Mouse (Mus musculus) liver, embryonic 14.5 days (tissue): ENCODE measurements at regions not wholly inside any gene's neighbourhood (a gene's known extent, or its start where the extent isn't known, plus 50 kb on each side); places are given as distances from the start of the nearest gene placed in this dataset.

Experiments
- ATAC-seq: fragments of 200-750 bp; cut with Nextera tagmentation; 2 replicates; pipeline ENCODE4 v1.8.0; 2017; ENCODE audit warnings: moderate number of reproducible peaks, mild to moderate bottlenecking, moderate library complexity; ENCODE audit not compliant: insufficient read depth
- DNase-seq, 3 experiments: peaks; one replicate each; pipeline ENCODE4 v3.0.0-alpha.2; 2012 to 2013; ENCODE audit warnings: low read depth in 3 of 3, low spot score in 3 of 3
- H3K27ac ChIP-seq: fragments of 300-500 bp; sonication (generic); 2 replicates; pipeline ENCODE4 v1.5.1; 2014; ENCODE audit warnings: moderate library complexity, mild to moderate bottlenecking, control low read depth, inconsistent platforms
- H3K27me3 ChIP-seq: fragments of 300-500 bp; sonication (generic); 2 replicates; pipeline ENCODE4 v1.6.1; 2014; ENCODE audit warnings: mild to moderate bottlenecking, low read length, moderate library complexity; ENCODE audit not compliant: control insufficient read depth, insufficient read depth
- H3K36me3 ChIP-seq: fragments of 300-500 bp; sonication (generic); replicated peaks from 2 replicates; pipeline ENCODE4 v1.6.1; 2014; ENCODE audit warnings: low read depth; ENCODE audit not compliant: control insufficient read depth, insufficient read depth
- H3K4me1 ChIP-seq, 2 experiments: fragments of 200-500 bp in 1 of 2; fragments of 300-500 bp in 1 of 2; sonication (generic) in 1 of 2; replicated peaks; 2 replicates each; pipeline ENCODE4 v1.6.1; 2012 to 2014; ENCODE audit warnings: antibody characterized with exemption in 1 of 2, inconsistent platforms in 1 of 2, low read length in 1 of 2; ENCODE audit not compliant: control insufficient read depth in 2 of 2, insufficient read depth in 2 of 2
- H3K4me2 ChIP-seq: fragments of 300-500 bp; sonication (generic); 2 replicates; pipeline ENCODE4 v1.6.1; 2014; ENCODE audit warnings: low read depth, mild to moderate bottlenecking, control low read depth, moderate library complexity
- H3K4me3 ChIP-seq, 2 experiments: fragments of 200-500 bp in 1 of 2; fragments of 300-500 bp in 1 of 2; sonication (generic) in 1 of 2; 2 replicates each; pipeline ENCODE4 v1.5.1; 2012 to 2014; ENCODE audit warnings: low read depth in 2 of 2, low read length in 2 of 2, mild to moderate bottlenecking in 2 of 2, control low read depth in 1 of 2, inconsistent platforms in 1 of 2, moderate library complexity in 1 of 2; ENCODE audit not compliant: insufficient read depth in 1 of 2
- H3K9ac ChIP-seq: fragments of 300-500 bp; sonication (generic); replicated peaks from 2 replicates; pipeline ENCODE4 v1.6.1; 2014; ENCODE audit warnings: mild to moderate bottlenecking, control low read depth, moderate library complexity
- H3K9me3 ChIP-seq: fragments of 300-500 bp; sonication (generic); 2 replicates; pipeline ENCODE4 v1.6.1; 2016; ENCODE audit warnings: low read length, mixed read lengths; ENCODE audit not compliant: control insufficient read depth
- CTCF ChIP-seq: IDR thresholded peaks from 2 replicates; pipeline ENCODE4 v1.5.1; 2016; ENCODE audit warnings: antibody characterized with exemption, low read depth, control low read depth
- EP300 ChIP-seq: IDR thresholded peaks from 2 replicates; pipeline ENCODE4 v1.6.1; 2016; ENCODE audit warnings: antibody characterized with exemption, low read depth
- WGBS: fragments of 180-500 bp; shearing (Covaris S2); extraction: QIAGEN DNeasy Blood & Tissue Kit; methylation state at CpG from one replicate; pipeline ENCODE4 v1.1.7; 2014; ENCODE audit not compliant: insufficient replicate concordance; 5-methylcytosine and 5-hydroxymethylcytosine counted together

DNA sequence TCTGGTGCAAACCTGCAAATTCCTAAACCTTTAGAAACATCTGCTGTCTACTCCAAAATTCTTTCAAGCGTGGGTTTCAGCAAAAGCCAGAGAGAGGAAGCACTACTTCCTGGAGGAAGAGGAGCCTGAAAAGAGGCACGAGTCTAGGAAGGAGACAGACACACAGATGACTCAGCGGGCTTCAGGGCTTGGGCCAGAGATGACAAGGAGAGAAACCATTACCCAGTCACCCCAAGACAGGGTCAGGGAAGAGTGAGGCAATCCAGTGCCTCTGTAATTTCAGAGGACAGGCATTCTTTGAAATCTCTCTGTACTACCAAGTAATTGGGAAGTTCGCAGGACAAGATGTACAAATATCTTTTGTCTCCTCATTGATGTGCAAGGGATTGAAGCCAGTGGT is 127.7 kb downstream of the Sp3 start:
- TF ChIP-seq CTCF (no peak), EP300 (no peak)
- Histone ChIP-seq H3K27me3 (no peaks in the 10 kb centered on the region), H3K36me3 (no peaks in the 10 kb centered on the region), H3K27ac (no peak overlapping the region), H3K9ac (no peak overlapping the region), H3K4me1 (peaks cover 0 to 4% of the 10 kb centered on the region in 2 experiments; a peak in 2 of 4 replicates), H3K4me3 (no peak overlapping the region), H3K4me2 (no peak overlapping the region), H3K9me3 (no peaks in the 10 kb centered on the region)
- WGBS, result 32% methylated on average over 4 of the region's 4 CpGs
- ATAC-seq (no peak), DNase-seq (peak in 1 of 3 experiments; percentile 22)

DNA sequence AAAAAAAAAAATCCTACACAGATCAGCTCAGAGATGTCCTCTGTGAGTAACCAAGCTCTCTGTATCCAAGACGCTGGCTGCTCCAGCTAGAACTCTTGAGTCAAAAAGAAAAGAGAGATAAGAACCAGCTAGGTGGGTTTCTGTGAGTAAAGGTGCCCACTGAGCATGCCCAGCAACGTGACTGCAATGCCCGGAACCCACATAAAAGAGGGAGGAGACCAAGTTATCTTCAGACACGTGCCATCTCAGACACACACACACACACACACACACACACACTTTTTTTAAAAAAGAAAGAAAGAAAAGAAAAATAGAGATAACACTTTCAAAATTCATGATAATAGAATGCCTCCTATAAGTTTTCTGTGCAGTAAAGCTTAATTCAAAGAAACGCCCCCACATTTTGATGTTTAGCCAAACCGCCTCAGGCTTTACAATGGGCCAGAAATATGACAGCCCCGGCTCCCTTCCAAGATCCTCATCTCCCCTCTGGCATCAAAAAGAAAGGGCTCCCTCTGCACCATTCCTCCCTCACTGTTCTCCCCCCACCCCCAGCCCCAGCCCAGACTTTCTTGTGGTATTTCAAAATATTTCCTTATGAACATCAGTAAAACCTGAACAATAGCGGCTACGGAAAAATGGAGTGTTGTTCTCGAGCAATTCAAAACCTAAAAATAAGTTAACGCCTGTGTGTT is 124.8 kb downstream of the Sp3 start:
- no peaks in the 10 kb centered on the region for H3K27me3 ChIP-seq
- no peaks in the 10 kb centered on the region for H3K4me1 ChIP-seq
- H3K27ac ChIP-seq, result no peak overlapping the region
- no peaks in the 10 kb centered on the region for H3K9me3 ChIP-seq
- no peak overlapping the region for H3K4me3 ChIP-seq
- no peak overlapping the region for H3K9ac ChIP-seq
- DNase-seq, result no peak
- ATAC-seq, result no peak
- TF ChIP-seq EP300 (no peak), CTCF (no peak)
- WGBS, result 59% methylated on average over 11 of the region's 11 CpGs
- H3K36me3 ChIP-seq, result no peaks in the 10 kb centered on the region
- H3K4me2 ChIP-seq, result no peak overlapping the region

DNA sequence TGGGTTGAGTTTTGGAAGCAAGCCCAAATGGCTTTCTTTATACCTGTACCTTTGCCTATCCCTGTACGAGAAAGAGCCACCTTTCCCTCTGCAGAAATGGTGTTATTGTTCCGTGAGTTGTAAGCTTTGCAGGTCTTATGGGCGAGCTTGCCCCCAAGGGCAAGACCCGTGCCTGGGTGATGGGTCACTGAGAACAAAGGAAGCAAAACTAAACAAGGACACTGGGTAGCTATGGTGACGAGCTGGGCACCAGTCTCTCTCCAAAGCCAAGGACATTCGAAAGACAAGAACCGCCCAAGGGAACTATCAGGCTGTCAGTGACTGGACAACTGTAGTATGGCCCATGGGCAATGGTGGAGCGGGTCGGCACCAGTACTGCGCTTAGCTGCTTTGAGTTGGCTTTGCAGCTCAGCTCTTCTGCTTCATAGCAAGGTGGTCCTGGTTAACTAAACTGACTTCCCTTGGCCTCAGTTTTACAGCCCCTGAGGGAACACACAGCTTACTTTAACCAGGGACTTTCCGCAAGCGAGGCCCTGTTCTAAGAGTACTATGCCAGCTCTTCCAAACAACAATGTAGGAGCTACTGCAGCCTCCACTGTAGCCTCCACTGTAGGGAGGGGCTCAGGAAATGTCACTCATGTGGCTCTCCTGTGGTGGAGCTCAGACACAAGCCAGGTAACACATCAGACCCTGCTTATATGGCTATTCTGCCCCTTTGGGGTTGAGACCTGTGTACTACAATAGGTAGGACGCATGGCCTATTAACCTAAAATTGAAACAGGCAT is 124.1 kb downstream of the Sp3 start:
- WGBS, result 72% methylated on average over 13 of the region's 13 CpGs
- TF ChIP-seq CTCF (no peak), EP300 (no peak)
- H3K27ac ChIP-seq, result no peak overlapping the region
- H3K27me3 ChIP-seq, result no peaks in the 10 kb centered on the region
- no peak overlapping the region for H3K4me2 ChIP-seq
- no peak overlapping the region for H3K4me3 ChIP-seq
- ATAC-seq, result no peak
- H3K9me3 ChIP-seq, result no peaks in the 10 kb centered on the region
- no peak for DNase-seq
- no peaks in the 10 kb centered on the region for H3K4me1 ChIP-seq
- H3K36me3 ChIP-seq, result no peaks in the 10 kb centered on the region
- H3K9ac ChIP-seq, result no peak overlapping the region

DNA sequence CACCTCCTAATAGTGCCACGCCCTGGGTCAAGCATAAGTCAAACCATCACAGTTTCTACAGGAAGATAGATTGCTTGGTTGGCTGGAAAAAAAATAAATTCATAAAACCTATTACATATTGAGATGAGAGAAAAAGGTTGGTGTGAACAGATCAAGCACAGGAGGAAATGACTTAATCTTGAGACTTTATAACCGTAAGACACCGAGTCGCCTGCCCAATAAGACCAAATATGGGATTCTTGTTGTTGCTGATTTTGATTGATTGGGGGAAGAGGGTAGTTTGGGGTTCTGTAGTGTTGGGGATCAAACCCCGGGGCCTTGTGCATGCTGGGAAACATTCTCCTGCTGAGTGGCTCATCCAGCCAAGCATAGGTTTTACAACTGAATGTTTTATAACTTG is 122.9 kb downstream of the Sp3 start:
- H3K4me2 ChIP-seq, result no peak overlapping the region
- no peaks in the 10 kb centered on the region for H3K9me3 ChIP-seq
- H3K36me3 ChIP-seq, result no peaks in the 10 kb centered on the region
- no peaks in the 10 kb centered on the region for H3K27me3 ChIP-seq
- no peak overlapping the region for H3K27ac ChIP-seq
- TF ChIP-seq CTCF (no peak), EP300 (no peak)
- WGBS, result 74% methylated on average over 5 of the region's 5 CpGs
- DNase-seq, result no peak
- no peak overlapping the region for H3K4me3 ChIP-seq
- H3K9ac ChIP-seq, result no peak overlapping the region
- H3K4me1 ChIP-seq, result no peaks in the 10 kb centered on the region
- no peak for ATAC-seq
